Mouse (Mus musculus): ENCODE results near the gene Vegfb. TPM values are rescaled to one million over a fixed set of nuclear protein-coding genes. Genes with fewer than 3 reads are reported as not detected.
"Not testable (repeated sequence)": the region's sequence is repeated elsewhere in the genome, so short reads cannot be mapped to it uniquely, and the experiment has no call there.

Vegfb gene
- total RNA-seq, 1 experiment from 2014 or later: 3.0 TPM

DNA sequence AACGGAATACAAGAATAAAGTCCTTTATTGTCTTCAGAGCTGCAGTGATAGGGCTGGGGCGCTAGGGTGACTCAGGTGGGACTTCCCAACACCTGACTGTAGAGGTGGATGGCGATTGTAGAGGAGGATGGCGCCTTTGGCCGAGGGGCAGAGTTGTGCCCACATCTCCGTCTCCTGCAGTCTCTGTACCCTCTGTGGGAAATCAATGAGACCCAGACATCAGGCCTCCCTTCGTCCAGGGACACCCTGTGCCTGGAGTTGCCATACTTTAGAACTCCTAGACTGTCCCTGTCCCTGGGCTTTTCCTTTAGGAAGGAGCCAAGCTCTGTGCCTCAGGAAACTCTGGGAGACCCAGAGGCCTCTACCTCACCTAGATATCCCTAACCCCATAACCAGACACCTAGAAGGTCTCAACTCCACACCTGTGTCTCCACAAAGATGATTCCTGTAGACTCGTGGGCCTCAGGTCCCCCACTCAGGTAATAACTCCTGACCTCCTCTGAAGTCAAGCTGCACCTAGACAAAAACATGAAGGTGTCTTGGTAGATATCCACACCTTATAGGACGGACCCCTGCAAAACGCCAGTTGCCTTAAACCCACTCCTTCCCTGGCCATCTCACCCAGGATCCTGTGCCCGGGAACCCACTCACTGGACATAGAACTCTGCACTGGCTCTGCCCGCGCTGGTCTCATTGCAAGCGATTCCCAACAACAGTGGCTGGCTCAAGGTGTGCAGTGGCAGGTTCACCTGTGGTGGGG is 5.7 kb upstream of the Vegfb start:
- no peak for ATAC-seq (replicated peaks; ENCODE audit: insufficient number of reproducible peaks, low FRiP score, low TSS enrichment, poor library complexity, severe bottlenecking)

DNA sequence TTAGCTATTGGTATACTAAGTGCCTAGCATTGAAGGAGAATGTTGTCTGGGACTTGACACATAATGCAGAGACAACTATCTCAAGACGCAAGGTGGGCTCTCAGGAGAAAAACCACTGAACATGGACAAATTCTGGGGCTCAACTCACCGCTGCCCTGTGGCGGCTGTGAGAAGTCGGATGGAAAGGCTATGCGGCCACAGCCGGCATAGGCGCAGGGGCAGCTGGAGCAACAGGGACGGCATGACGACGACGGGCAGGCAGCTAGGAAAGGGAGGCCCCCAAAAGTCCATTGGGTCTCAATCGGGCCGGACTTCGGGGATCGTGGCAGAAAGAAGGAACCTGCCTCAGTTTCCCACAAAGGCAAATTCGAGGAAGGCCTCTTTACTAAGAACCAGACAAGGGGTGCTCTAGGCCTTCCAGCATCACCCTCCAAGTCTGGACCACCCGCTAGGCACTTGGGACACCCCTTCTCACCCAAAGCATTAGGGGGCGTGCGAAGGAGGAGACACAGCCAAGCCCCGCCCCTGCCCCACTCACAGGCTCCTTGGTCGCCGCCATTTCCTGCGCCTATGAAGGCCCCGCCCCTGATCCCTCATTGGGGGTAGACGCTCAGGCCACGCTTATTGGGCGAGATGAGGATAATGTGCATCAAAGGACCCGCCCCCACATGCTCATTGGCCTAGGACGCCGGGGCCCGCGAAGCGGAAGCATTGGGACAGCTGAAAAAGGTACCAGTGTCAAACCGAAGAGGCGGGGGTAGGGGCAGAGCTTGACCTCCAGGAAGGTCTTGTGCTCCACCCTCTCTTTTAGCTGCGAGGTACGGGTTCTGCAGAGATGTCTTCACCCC is 4.8 kb upstream of the Vegfb start, which contains the start of gene Dnajc4:
Gene Dnajc4 (minus strand): TSS at position 562 of the 848 bp plus-strand sequence.
- peak; percentile 94 for ATAC-seq (replicated peaks; ENCODE audit: insufficient number of reproducible peaks, low FRiP score, low TSS enrichment, poor library complexity, severe bottlenecking)

GRCm38 (mm10) chr19:6991166-6991565 is 3.7 kb upstream of the Vegfb start:
- not testable (repeated sequence) for ATAC-seq (replicated peaks; ENCODE audit: insufficient number of reproducible peaks, low FRiP score, low TSS enrichment, poor library complexity, severe bottlenecking)

DNA sequence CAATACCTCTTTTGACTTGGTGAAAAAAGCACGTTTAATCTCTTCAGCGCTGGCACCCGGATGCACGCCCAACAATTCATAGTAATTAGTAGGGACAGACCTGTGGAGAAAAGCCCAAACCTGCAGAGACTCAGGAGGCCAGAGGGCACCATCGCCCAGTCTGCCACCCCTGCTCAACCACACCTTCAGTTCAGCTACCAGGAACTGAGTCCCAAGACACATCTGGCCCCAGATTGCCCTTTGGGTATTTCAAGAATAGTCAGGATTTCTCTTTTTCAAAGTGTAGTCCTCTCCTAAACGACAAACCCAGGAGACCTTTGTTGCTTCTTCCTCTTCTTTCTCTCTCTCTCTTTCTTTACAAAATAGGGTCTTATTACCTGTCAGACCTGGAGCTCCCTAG is 3.3 kb upstream of the Vegfb start:
- ATAC-seq (replicated peaks; ENCODE audit: insufficient number of reproducible peaks, low FRiP score, low TSS enrichment, poor library complexity, severe bottlenecking): no peak

- ATAC-seq (replicated peaks; ENCODE audit: insufficient number of reproducible peaks, low FRiP score, low TSS enrichment, poor library complexity, severe bottlenecking): no peak
Observed at GRCm38 (mm10) chr19:6989251-6989650, 1.8 kb upstream of the Vegfb start.

DNA sequence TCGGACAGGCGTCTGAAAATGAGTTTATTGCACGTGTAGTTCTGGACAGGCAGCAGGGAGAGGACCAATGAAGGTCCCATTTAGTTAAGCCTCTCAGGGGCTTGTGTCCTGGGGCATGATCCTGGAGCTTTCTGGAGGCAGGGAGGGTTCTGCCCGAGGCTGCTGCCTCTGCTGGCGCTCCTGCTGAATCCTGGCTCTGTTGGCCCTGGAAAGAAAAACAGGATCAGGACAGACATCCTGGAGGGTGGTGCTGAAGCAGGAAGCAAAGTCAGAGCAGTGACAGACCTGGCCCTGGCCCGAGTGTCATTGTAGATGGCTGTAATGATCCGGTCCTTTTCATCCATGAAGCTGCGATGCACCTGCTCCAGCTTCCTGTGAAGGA is 444 bp upstream of the Vegfb start:
- no peak for ATAC-seq (replicated peaks; ENCODE audit: insufficient number of reproducible peaks, low FRiP score, low TSS enrichment, poor library complexity, severe bottlenecking)

DNA sequence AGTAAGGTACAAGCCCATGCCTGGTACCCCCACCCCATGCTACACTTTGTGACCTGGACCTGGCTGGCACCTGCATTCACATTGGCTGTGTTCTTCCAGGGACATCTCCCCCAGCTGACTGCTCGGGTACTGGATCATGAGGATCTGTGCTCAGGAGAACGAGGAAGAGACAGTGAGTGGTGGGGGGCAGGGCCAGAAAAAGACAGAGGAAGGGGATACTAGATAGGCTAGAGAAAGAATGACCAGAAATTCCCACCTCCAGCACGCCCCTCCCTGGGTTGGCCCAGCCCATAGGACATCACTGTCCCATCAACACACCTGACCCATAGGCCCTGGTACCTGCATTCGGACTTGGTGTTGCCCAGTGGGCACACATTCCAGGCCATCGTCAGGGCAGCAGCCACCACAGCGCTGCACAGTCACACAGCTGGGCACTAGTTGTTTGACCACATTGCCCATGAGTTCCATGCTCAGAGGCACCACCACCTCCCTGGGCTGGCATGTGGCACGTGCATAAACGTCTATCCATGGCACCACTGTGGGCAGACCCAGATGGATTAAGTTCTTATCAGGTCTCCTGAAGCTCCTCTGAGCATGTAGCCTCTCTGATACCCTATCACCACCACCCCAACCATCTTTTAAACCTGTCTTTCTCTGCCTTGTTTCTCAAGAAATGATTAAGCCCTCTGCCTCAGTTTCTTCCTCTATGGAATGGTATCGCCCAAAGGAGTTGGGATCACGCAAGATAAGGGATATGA is 1.3 kb downstream of the Vegfb start:
- ATAC-seq (replicated peaks; ENCODE audit: insufficient number of reproducible peaks, low FRiP score, low TSS enrichment, poor library complexity, severe bottlenecking): no peak

- no peak for ATAC-seq (replicated peaks; ENCODE audit: insufficient number of reproducible peaks, low FRiP score, low TSS enrichment, poor library complexity, severe bottlenecking)
Observed at GRCm38 (mm10) chr19:6985300-6985699, 2.2 kb downstream of the Vegfb start.

GRCm38 (mm10) chr19:6983621-6984020 is 3.8 kb downstream of the Vegfb start:
- ATAC-seq (replicated peaks; ENCODE audit: insufficient number of reproducible peaks, low FRiP score, low TSS enrichment, poor library complexity, severe bottlenecking): no peak

DNA sequence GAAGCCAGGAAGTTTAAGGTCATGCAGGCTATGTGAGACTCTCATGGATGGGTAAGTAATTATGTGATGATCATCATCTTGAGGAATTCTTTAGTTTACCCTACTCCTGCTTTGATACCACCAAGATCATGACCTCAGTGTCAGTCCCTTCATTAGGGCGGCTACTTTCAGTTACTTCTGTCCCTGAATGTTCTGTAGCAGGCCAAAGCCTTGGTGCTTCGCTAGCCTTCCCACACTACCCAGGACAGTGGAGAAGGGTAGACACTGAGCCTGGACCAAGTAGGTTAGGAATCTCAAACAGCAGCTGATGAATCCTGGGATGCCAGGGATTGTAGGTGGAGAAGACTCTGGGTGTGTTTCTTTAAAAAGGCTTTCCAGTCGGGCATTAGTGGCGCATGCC is 6.0 kb downstream of the Vegfb start:
- no peak for ATAC-seq (replicated peaks; ENCODE audit: insufficient number of reproducible peaks, low FRiP score, low TSS enrichment, poor library complexity, severe bottlenecking)

DNA sequence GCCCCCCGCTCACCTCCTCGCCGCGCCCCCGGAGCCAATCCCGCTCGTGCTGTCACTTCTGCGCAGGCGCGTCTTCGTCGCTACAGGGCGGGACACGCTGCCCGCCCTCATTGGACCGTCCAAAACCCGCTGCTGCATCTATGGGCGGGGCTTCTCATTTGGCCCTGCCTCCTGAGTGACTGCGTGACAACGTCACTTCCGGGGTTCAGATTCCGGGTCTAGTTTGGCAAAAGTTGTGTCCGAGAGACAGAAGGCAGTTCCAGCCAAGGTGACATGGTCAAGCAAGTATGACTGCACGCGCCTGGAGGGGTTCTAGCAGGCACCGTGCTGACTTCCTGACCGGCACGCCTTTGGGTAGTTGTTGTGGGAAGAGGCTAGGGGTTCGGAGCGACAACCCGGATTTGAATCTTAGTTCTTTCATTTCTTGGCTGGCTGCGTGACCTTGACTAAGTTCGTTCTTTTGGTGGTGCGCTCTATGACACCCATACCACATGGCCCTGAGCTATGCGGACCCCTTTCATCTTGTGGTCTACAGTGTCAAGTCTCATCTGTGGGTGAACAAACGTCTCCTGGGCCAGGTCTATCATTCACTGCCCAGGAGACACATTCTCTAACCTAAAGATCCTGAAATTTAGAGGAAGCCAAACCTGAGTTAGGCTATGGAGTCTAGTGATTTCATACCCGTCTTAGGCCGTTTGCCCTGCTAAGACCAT is 6.9 kb downstream of the Vegfb start, which contains the start of gene Fkbp2:
Gene Fkbp2 (minus strand): TSS at position 121 of the 713 bp plus-strand sequence.
- peak; percentile 70 for ATAC-seq (replicated peaks; ENCODE audit: insufficient number of reproducible peaks, low FRiP score, low TSS enrichment, poor library complexity, severe bottlenecking)

- peak; percentile 87 for ATAC-seq (replicated peaks; ENCODE audit: insufficient number of reproducible peaks, low FRiP score, low TSS enrichment, poor library complexity, severe bottlenecking)
Observed at GRCm38 (mm10) chr19:6979486-6980380, 7.7 kb downstream of the Vegfb start.

DNA sequence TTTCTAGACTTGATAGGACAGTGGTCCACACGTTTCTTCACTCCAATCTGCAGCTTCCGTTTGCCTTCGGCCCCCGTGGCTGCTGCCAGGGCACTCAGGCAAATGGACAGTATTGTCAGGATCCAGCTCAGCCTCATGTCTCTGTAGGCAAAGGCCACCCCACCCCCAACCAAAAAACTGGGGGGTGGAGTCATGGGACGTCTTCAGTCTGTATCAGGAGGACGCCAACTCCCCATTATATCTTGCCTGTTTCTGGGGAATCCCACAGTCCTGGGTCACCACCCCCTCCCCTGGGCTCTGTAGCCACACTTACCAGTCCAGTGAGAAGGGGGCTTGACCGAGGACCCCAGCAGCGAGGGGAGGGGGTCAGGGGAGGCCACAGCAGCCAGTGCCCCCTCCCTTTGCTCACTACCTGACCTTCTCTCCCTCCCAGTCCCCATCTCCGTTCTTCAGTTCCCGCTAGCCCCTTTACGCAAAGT is 8.4 kb downstream of the Vegfb start:
- ATAC-seq (replicated peaks; ENCODE audit: insufficient number of reproducible peaks, low FRiP score, low TSS enrichment, poor library complexity, severe bottlenecking): no peak

- ATAC-seq (replicated peaks; ENCODE audit: insufficient number of reproducible peaks, low FRiP score, low TSS enrichment, poor library complexity, severe bottlenecking): no peak
Observed at GRCm38 (mm10) chr19:6978639-6978974, 8.8 kb downstream of the Vegfb start.

- ATAC-seq (replicated peaks; ENCODE audit: insufficient number of reproducible peaks, low FRiP score, low TSS enrichment, poor library complexity, severe bottlenecking): no peak
Observed at GRCm38 (mm10) chr19:6977759-6978638, 9.5 kb downstream of the Vegfb start.

DNA sequence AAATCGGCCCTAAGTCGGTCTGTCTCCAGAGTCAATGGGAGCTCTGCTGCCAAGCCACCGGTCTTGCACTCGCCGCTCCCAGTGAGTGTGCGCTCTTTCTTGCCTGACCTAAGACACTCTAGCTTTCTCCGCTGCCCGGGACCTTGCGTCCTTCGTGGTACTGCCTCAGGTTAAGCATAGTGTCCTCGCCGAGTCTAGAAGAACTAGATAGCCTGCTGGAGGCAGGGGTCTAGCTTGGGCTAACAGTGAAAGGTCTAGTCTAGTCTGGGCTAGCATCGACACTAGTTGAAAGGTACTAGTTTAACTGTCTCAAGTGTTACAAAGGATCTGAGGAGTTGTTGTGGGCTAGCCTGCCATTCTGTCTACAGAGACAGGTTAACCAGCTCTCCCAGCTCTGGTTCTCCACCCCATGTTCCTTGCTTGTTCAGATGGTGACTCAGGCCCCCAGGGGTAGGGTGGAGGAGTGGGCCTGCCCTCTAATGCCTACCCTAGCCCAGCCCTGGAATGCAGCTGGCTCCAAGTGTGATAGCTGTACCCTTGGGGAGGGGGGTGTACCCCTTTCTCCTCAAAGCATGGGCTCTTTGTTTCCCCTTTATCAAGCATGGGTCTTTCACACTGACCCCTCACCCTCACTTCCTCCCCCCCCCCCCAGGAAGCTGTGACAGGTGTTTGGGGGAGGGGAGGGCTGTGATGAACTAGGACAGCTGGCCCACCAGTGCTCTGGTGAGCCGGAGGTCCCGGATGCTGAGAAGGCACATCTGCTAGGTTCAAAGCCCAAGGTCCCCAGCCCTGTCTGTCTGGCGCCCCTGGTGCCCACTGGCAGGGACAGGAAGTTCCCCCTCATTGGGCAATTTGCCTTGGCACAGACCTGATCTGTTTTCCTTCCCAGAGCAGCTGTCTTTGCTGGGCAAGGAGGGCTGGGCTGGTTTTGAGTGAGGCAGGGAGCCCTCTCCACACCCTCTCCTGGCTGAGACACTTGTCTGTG is 11.6 kb downstream of the Vegfb start, which contains the start of gene Plcb3:
Gene Plcb3 (minus strand): TSS at position 934 of the 985 bp plus-strand sequence.
- ATAC-seq (replicated peaks; ENCODE audit: insufficient number of reproducible peaks, low FRiP score, low TSS enrichment, poor library complexity, severe bottlenecking): no peak
